ENCODE assay signal across 9 mouse cellular contexts in the genomic region with DNA sequence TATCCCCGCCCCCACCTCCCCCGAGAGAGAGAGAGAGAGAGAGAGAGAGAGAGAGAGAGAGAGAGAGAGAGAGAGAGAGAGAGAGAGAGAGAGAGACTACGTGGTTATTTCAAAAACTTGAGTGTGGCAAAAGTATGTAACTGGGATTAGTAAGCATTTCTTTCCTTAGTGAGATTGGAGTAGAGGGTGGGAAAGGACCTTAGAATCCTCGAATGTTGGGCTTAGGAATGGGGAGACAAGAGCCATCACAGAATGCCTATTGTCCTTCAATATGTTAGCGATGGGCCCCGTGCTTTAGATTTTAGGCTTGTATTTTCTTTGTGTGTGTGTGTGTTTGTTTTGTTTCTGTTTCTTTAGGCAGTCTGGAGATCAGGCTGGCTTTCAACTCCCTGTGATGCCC. TPM values are rescaled to one million over a fixed set of nuclear protein-coding genes. Genes with fewer than 3 reads are reported as not detected.
DNase-seq lines count a peak whose midpoint lies in the region; ATAC-seq and TF ChIP-seq lines count a peak whose summit lies in the region.
"Had no signal": no experiment of that assay in that cellular context is flagged by ENCODE, and none has a peak within 500 bp of the region (broad histone marks: within the 10 kb centered on the region; RNA-seq: fewer than 3 reads in every experiment).

No protein-coding gene starts in this region.

- TF ChIP-seq CTCF in embryonic fibroblast, embryonic 13.5 days (IDR thresholded peaks at IDR 0.05; ENCODE audit: borderline replicate concordance, insufficient read depth, low read length): no peak

- peaks cover 15% of the 10 kb centered on the region for H3K4me1 ChIP-seq in heart, embryonic 13.5 days
- peaks cover 6% of the 10 kb centered on the region for H3K4me1 ChIP-seq in lung, embryonic 16.5 days (replicated peaks; ENCODE audit: control insufficient read depth, insufficient read depth, low read length)
- H3K4me1 ChIP-seq in embryonic fibroblast, embryonic 13.5 days (ENCODE audit: control insufficient read depth, insufficient read depth, low read length): peaks cover 9% of the 10 kb centered on the region

- H3K79me2 ChIP-seq in myocyte (ENCODE audit: control insufficient read depth, insufficient read depth): no peaks in the 10 kb centered on the region

- H3K4me2 ChIP-seq in heart, embryonic 13.5 days: peak overlapping the region; percentile 71
- peak overlapping the region; percentile 62 for H3K4me2 ChIP-seq in lung, embryonic 16.5 days (ENCODE audit: low read depth, low read length)
- peak overlapping the region; percentile 87 for H3K4me2 ChIP-seq in myocyte (ENCODE audit: low read depth)

- DNase-seq in heart, adult 9 months (ENCODE audit: low spot score in 2 of 2): no peak
- no peak for DNase-seq in lung, postnatal 25 days (ENCODE audit: low spot score)
- DNase-seq in testis, postnatal 10 days (ENCODE audit: low spot score): no peak
- DNase-seq in cerebellum, adult 11 months: no peak

- H3K4me3 ChIP-seq in heart, embryonic 13.5 days: peak overlapping the region; percentile 45
- peak overlapping the region; percentile 44 for H3K4me3 ChIP-seq in lung, embryonic 16.5 days (ENCODE audit: low read length)
- no peak overlapping the region for H3K4me3 ChIP-seq in embryonic fibroblast, embryonic 13.5 days (ENCODE audit: insufficient read depth, low read length)
- H3K4me3 ChIP-seq in myocyte: peak overlapping the region; percentile 20

- peak overlapping the region; percentile 79 for H3K9ac ChIP-seq in heart, embryonic 13.5 days
- H3K9ac ChIP-seq in lung, embryonic 16.5 days (ENCODE audit: low read length): peak overlapping the region; percentile 58; the same call in 1 of the 2 replicates

- TF ChIP-seq POLR2A in embryonic fibroblast, embryonic 13.5 days (IDR thresholded peaks at IDR 0.05; ENCODE audit: low read depth, low read length): no peak
- TF ChIP-seq POLR2A in myocyte (IDR thresholded peaks at IDR 0.05; ENCODE audit: insufficient read length, low read depth): no peak

- no peak overlapping the region for H3ac ChIP-seq in myocyte (ENCODE audit: control insufficient read depth, insufficient read length)

- H3K27me3 ChIP-seq in heart, embryonic 13.5 days (replicated peaks): peaks cover 25% of the 10 kb centered on the region
- no peaks in the 10 kb centered on the region for H3K27me3 ChIP-seq in lung, embryonic 16.5 days (ENCODE audit: control insufficient read depth, insufficient read depth, low read depth, low read length)
- no peaks in the 10 kb centered on the region for H3K27me3 ChIP-seq in myocyte (ENCODE audit: control insufficient read depth, insufficient read depth, insufficient read length)

- no peak for ATAC-seq in heart, embryonic 13.5 days (ENCODE audit: extremely low read depth, insufficient number of reproducible peaks, low FRiP score, low TSS enrichment)
- ATAC-seq in lung, embryonic 16.5 days (ENCODE audit: low read depth): peak; percentile 1; the same call in 1 of the 2 replicates

- 11% methylated on average over 6 of the region's 6 CpGs for WGBS in heart, embryonic 13.5 days
- 9% methylated on average over 6 of the region's 6 CpGs for WGBS in lung, embryonic 16.5 days

- no peaks in the 10 kb centered on the region for H3K9me3 ChIP-seq in heart, embryonic 13.5 days
- no peaks in the 10 kb centered on the region for H3K9me3 ChIP-seq in lung, embryonic 16.5 days (ENCODE audit: control insufficient read depth, low read length)

- H3K27ac ChIP-seq in heart, embryonic 13.5 days (replicated peaks): peak overlapping the region; percentile 95
- peak overlapping the region; percentile 97 for H3K27ac ChIP-seq in lung, embryonic 16.5 days (ENCODE audit: low read length)
- H3K27ac ChIP-seq in embryonic fibroblast, embryonic 13.5 days (ENCODE audit: insufficient read depth, low read length): peak overlapping the region; percentile 96
- H3K27ac ChIP-seq: macrophage had no signal

- H3K36me3 ChIP-seq in heart, embryonic 13.5 days: no peaks in the 10 kb centered on the region
- H3K36me3 ChIP-seq in lung, embryonic 16.5 days (ENCODE audit: control insufficient read depth, insufficient read depth, low read length): no peaks in the 10 kb centered on the region
- no peaks in the 10 kb centered on the region for H3K36me3 ChIP-seq in myocyte (ENCODE audit: control insufficient read depth, insufficient read depth)

TF ChIP-seq in myocyte, 11 proteins besides CTCF, POLR2A, EP300 and RAD21:
- TF ChIP-seq TCF3 (IDR thresholded peaks at IDR 0.05; ENCODE audit: insufficient read length, low read depth) (no peak), POLR2AphosphoS2 (IDR thresholded peaks at IDR 0.05; ENCODE audit: insufficient read length, low read depth) (no peak), REST (IDR thresholded peaks at IDR 0.05; ENCODE audit: insufficient read depth, insufficient read length) (no peak), E2F4 (IDR thresholded peaks at IDR 0.05; ENCODE audit: insufficient read depth) (no peak), MAX (IDR thresholded peaks at IDR 0.05; ENCODE audit: low read depth) (no peak), MYOD1 (IDR thresholded peaks at IDR 0.05; ENCODE audit: control insufficient read depth in 1 of 3, insufficient read length in 2 of 3, low read depth in 2 of 3) (no peak)

RNA-seq across cellular contexts. Expression of a gene that starts 4.0 kb away (rescaled TPM):
- polyA plus RNA-seq in heart, embryonic 13.5 days (2015; fragmentation: Nextera tagmentation; extraction: Ambion mirVana): 0.71 and 0.94 TPM in 2 replicates
- polyA plus RNA-seq in lung, embryonic 16.5 days (2015; fragmentation: Nextera tagmentation; extraction: Ambion mirVana): 0.28 and 0.54 TPM in 2 replicates
- 0.93 and 1.1 TPM in 2 replicates for polyA plus RNA-seq in embryonic fibroblast, embryonic 13.5 days (2011; ENCODE audit: insufficient read length, low read depth, missing spikeins)
- polyA plus RNA-seq in myocyte (2012; fragmentation: generic; extraction: Trizol): 0.10 TPM
- polyA plus RNA-seq: macrophage had no signal
